Mouse (Mus musculus) myocyte (in vitro differentiated cells): ENCODE results near the gene Nek10.

Source experiments
- E2F4 ChIP-seq: IDR thresholded peaks from one replicate; pipeline ENCODE4 v1.6.1; 2011; ENCODE audit warnings: mild to moderate bottlenecking, control low read depth, moderate library complexity; ENCODE audit not compliant: insufficient read depth
- MAX ChIP-seq: IDR thresholded peaks from one replicate; pipeline ENCODE4 v1.6.1; 2011; ENCODE audit warnings: low read depth, mild to moderate bottlenecking, control low read depth
- MYOD1 ChIP-seq, 3 experiments: IDR thresholded peaks; one replicate each; pipeline ENCODE4 v1.6.1; 2011; ENCODE audit warnings: control low read depth in 2 of 3, low read depth in 2 of 3, mild to moderate bottlenecking in 2 of 3, moderate library complexity in 1 of 3; ENCODE audit not compliant: insufficient read length in 2 of 3, control insufficient read depth in 1 of 3
- MYOG ChIP-seq, 3 experiments: IDR thresholded peaks; one replicate each; pipeline ENCODE4 v1.6.1; 2011; ENCODE audit warnings: control low read depth in 2 of 3, low read depth in 2 of 3, mild to moderate bottlenecking in 2 of 3; ENCODE audit not compliant: insufficient read length in 2 of 3, control insufficient read depth in 1 of 3, insufficient read depth in 1 of 3
- POLR2A ChIP-seq: IDR thresholded peaks from one replicate; pipeline ENCODE4 v1.6.1; 2011; ENCODE audit warnings: low read depth, mild to moderate bottlenecking, control low read depth, moderate library complexity; ENCODE audit not compliant: insufficient read length
- POLR2AphosphoS2 ChIP-seq: IDR thresholded peaks from one replicate; pipeline ENCODE4 v1.6.1; 2011; ENCODE audit warnings: low read depth, control low read depth; ENCODE audit not compliant: insufficient read length
- REST ChIP-seq: IDR thresholded peaks from one replicate; pipeline ENCODE4 v1.6.1; 2011; ENCODE audit warnings: mild to moderate bottlenecking, control low read depth, moderate library complexity; ENCODE audit not compliant: insufficient read depth, insufficient read length
- SRF ChIP-seq: IDR thresholded peaks from one replicate; pipeline ENCODE4 v1.6.1; 2011; ENCODE audit warnings: low read depth; ENCODE audit not compliant: control insufficient read depth, insufficient read length
- TCF12 ChIP-seq: IDR thresholded peaks from one replicate; pipeline ENCODE4 v1.6.1; 2011; ENCODE audit warnings: mild to moderate bottlenecking, control low read depth; ENCODE audit not compliant: poor library complexity, insufficient read depth, severe bottlenecking
- USF1 ChIP-seq: IDR thresholded peaks from one replicate; pipeline ENCODE4 v1.6.1; 2011; ENCODE audit warnings: low read depth, mild to moderate bottlenecking, control low read depth, moderate library complexity

DNA sequence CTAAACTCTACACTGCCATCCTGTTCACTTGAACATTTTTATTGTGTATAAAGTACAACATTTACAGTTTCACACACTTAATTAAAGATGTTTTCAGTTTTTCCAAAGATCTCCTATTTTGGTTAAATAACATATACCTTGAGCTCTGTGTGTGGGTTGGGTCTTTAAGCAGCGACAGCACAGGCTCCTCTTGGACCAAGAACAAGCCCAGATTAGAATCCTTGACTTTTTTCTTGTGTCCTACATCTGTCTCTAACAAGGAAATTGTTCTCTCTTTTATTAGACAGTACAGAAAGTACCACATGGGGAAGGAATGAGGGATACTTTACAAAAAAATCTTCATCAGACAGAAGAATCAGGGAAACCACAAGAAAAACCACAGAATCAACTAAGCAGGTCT is 122.4 kb downstream of the Nek10 start:
- TF ChIP-seq USF1: no peak
- TF ChIP-seq MYOD1 (IDR thresholded peaks at IDR 0.05; ENCODE audit: control insufficient read depth in 1 of 3, insufficient read length in 2 of 3, low read depth in 2 of 3): no peak
- no peak for TF ChIP-seq POLR2AphosphoS2
- TF ChIP-seq POLR2A: no peak
- no peak for TF ChIP-seq TCF12
- TF ChIP-seq MAX: no peak
- no peak for TF ChIP-seq MYOG (IDR thresholded peaks at IDR 0.05; ENCODE audit: control insufficient read depth in 1 of 3, insufficient read depth in 1 of 3, insufficient read length in 2 of 3, low read depth in 2 of 3)
- TF ChIP-seq E2F4: no peak
- no peak for TF ChIP-seq SRF
- no peak for TF ChIP-seq REST
